Mouse (Mus musculus): ENCODE data around the gene Nes. TPM values are rescaled to one million over a fixed set of nuclear protein-coding genes. Genes with fewer than 3 reads are reported as not detected.
A peak's percentile ranks its signal among the peaks of the same experiment; 100 is the strongest.

The Nes gene
- polyA plus RNA-seq, 1 experiment from 2014 or later = 77.6 TPM

DNA sequence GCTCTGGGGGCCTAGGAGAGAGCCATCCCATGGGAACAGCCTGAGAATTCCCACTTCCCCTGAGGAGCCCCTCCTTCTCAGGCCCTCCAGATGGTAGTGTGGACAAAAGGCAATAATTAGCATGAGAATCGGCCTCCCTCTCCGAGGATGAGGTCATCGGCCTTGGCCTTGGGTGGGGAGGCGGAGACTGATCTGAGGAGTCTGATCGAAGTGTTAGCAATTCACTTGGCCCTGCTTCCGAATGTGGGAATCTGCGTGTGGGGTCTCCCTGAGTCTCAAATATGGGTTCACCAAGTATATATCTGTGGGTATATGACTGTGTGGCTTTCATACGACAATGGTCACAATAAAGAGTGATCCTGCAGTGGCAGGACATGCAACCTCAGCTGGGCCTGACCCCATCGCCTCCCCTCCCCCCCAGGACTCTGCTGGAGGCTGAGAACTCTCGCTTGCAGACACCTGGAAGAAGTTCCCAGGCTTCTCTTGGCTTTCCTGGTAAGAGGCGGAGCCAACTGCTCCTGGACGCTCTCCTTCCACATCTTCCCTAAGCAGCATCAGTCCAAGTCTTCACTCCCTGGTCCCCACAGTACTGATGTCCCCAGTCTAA, 3.6 kb downstream of the Nes start:
- Histone ChIP-seq H3K9me3 (no peaks in the 10 kb centered on the region), H3K4me1 (replicated peaks) (peaks cover 59% of the 10 kb centered on the region), H3K9ac (replicated peaks) (peak overlapping the region; percentile 89), H3K4me2 (replicated peaks) (peak overlapping the region; percentile 94), H3K27ac (peak overlapping the region; percentile 90), H3K36me3 (peaks cover 29% of the 10 kb centered on the region), H3K27me3 (no peaks in the 10 kb centered on the region), H3K4me3 (replicated peaks) (peak overlapping the region; percentile 70)
- ATAC-seq = peak; percentile 51
- WGBS = 4% methylated on average over 12 of the region's 12 CpGs

- peaks cover 29% of the 10 kb centered on the region for H3K36me3 ChIP-seq
Measured at GRCm38 (mm10) chr3:87979493-87979892, 8.6 kb downstream of the Nes start.

DNA sequence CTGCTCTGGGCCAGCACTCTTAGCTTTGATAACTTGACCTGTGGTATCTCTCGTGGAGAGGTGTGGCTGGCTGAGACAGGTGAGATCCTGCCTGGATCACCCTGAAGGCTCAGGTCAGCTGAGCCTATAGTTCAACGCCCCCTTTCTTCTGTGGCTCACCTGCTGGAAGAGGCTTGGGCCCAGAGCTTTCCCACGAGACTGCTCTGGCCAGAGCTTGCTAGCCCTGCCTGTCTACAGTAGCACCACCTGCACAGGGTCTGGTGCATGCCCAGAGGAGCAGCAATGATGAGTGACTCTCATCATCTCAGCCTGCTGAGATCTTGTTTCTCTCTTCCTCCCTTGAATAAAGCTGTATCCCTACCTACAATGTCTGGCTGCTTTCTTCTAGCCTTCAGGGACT, 9.2 kb downstream of the Nes start:
- H3K27me3 ChIP-seq = no peaks in the 10 kb centered on the region
- H3K9me3 ChIP-seq = no peaks in the 10 kb centered on the region
- H3K9ac ChIP-seq (replicated peaks) = no peak overlapping the region
- H3K4me3 ChIP-seq (replicated peaks) = no peak overlapping the region
- no peak overlapping the region for H3K4me2 ChIP-seq (replicated peaks)
- H3K36me3 ChIP-seq = peaks cover 29% of the 10 kb centered on the region
- H3K4me1 ChIP-seq (replicated peaks) = peaks cover 64% of the 10 kb centered on the region
- H3K27ac ChIP-seq = peak overlapping the region; percentile 61
- WGBS = 72% methylated on average over 3 of the region's 3 CpGs
- ATAC-seq = no peak

More at GRCm38 (mm10) chr3:87979493-87979892, 8.6 kb downstream of the Nes start:
- ATAC-seq = no peak
- Histone ChIP-seq H3K4me3 (replicated peaks) (no peak overlapping the region), H3K9me3 (no peaks in the 10 kb centered on the region), H3K4me2 (replicated peaks) (no peak overlapping the region), H3K27me3 (no peaks in the 10 kb centered on the region), H3K9ac (replicated peaks) (no peak overlapping the region), H3K4me1 (replicated peaks) (peaks cover 64% of the 10 kb centered on the region), H3K27ac (no peak overlapping the region)
- WGBS = 89% methylated on average over 5 of the region's 5 CpGs

- Histone ChIP-seq H3K4me3 (replicated peaks) (no peak overlapping the region), H3K27me3 (no peaks in the 10 kb centered on the region), H3K27ac (peak overlapping the region; percentile 61), H3K4me2 (replicated peaks) (no peak overlapping the region), H3K9me3 (no peaks in the 10 kb centered on the region), H3K9ac (replicated peaks) (no peak overlapping the region), H3K4me1 (replicated peaks) (peaks cover 64% of the 10 kb centered on the region), H3K36me3 (peaks cover 23% of the 10 kb centered on the region)
- ATAC-seq = no peak
- WGBS = 57% methylated on average over 5 of the region's 5 CpGs
Measured at GRCm38 (mm10) chr3:87980728-87981127, 9.8 kb downstream of the Nes start.

- Histone ChIP-seq H3K27ac (peak overlapping the region; percentile 61; the same call in 1 of the 2 replicates), H3K27me3 (no peaks in the 10 kb centered on the region), H3K4me2 (replicated peaks) (no peak overlapping the region), H3K9ac (replicated peaks) (no peak overlapping the region), H3K36me3 (peaks cover 18% of the 10 kb centered on the region), H3K4me1 (replicated peaks) (peaks cover 70% of the 10 kb centered on the region), H3K9me3 (no peaks in the 10 kb centered on the region), H3K4me3 (replicated peaks) (no peak overlapping the region)
- ATAC-seq = no peak
- WGBS = 87% methylated on average over 6 of the region's 6 CpGs
Measured at GRCm38 (mm10) chr3:87981214-87981760, 10.4 kb downstream of the Nes start.

GRCm38 (mm10) chr3:87981894-87982835, 11.3 kb downstream of the Nes start:
- 28% methylated on average over 12 of the region's 12 CpGs for WGBS
- Histone ChIP-seq H3K4me2 (replicated peaks) (peak overlapping the region; percentile 37), H3K9ac (replicated peaks) (peak overlapping the region; percentile 39; the same call in 1 of the 2 replicates), H3K4me1 (replicated peaks) (peaks cover 78% of the 10 kb centered on the region), H3K4me3 (replicated peaks) (no peak overlapping the region), H3K36me3 (peaks cover 11% of the 10 kb centered on the region), H3K9me3 (no peaks in the 10 kb centered on the region), H3K27me3 (no peaks in the 10 kb centered on the region), H3K27ac (peak overlapping the region; percentile 61)
- 0 out of 2 replicates have a peak, but pooled peaks have one; percentile 11 for ATAC-seq

DNA sequence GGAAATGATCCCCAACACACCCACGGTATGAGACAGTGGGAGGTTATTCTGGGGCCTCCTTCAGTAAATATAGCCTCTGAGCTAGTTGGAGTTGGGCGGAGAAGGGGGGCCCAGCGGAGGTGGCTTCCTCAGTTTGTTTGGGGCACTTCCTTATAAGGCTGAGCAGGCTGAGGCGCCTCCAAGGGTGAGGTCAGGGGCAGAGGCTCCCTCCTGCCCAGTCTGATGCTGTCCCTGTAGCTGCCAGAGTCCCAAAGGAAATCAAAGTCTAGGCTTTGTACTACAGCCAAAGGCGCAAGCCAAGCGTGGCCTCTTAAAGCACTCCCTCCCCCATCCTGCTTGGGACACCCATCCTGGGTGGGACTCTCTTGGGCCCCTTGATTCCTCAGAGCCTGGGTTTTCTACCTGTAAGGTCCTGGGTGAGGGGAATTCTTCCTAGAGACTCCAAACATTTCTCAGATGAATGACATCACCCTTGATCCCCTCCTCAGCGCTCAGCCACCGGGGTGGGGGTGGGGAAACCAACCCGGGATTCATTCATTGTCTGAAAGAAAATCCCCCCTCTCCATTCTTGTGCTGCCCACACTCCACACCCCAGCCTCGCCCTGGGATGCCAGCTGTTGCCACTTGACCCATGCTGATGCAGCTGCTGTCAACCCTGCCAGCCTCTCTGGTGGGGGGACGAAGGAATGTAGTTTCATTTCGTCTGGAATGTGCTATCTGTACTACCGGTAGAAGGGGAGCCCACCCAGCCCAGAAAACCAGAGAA, 12.1 kb downstream of the Nes start:
- peaks cover 5% of the 10 kb centered on the region; the same call in 1 of the 2 replicates for H3K36me3 ChIP-seq
- ATAC-seq = peak; percentile 32
- no peaks in the 10 kb centered on the region for H3K9me3 ChIP-seq
- no peaks in the 10 kb centered on the region for H3K27me3 ChIP-seq
- H3K4me2 ChIP-seq (replicated peaks) = peak overlapping the region; percentile 37
- H3K4me3 ChIP-seq (replicated peaks) = no peak overlapping the region
- H3K27ac ChIP-seq = peak overlapping the region; percentile 61
- under 1% methylated on average over 13 of the region's 13 CpGs for WGBS
- H3K4me1 ChIP-seq (replicated peaks) = peaks cover 86% of the 10 kb centered on the region
- peak overlapping the region; percentile 39 for H3K9ac ChIP-seq (replicated peaks)

GRCm38 (mm10) chr3:87983627-87984026, 12.7 kb downstream of the Nes start:
- Histone ChIP-seq H3K9me3 (no peaks in the 10 kb centered on the region), H3K36me3 (no peaks in the 10 kb centered on the region; the same call in 1 of the 2 replicates), H3K4me3 (replicated peaks) (no peak overlapping the region), H3K4me1 (replicated peaks) (peaks cover 92% of the 10 kb centered on the region), H3K4me2 (replicated peaks) (peak overlapping the region; percentile 37), H3K27ac (peak overlapping the region; percentile 61), H3K9ac (replicated peaks) (no peak overlapping the region), H3K27me3 (peaks cover 3% of the 10 kb centered on the region; the same call in 1 of the 2 replicates)
- 43% methylated on average over 6 of the region's 6 CpGs for WGBS
- no peak for ATAC-seq

DNA sequence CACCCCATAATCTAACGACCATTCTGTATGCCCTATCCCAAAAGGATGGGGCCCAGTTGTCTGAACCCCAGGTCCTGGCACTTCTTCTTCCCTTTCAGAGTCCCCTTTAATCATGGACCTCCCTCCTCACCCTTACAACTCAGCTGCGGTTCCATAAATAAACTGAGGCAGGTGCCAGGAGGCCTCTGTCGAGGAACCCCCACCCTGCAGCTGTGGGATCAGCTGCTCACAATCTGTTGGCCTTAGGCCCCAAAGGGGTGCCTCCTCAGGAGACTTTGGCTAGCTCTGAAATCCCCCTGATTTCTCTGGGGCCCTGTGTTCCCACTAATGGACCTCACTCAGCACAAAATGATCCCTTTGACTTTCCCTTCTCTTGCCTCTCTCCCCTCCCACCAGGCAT, 13.2 kb downstream of the Nes start:
- Histone ChIP-seq H3K4me2 (replicated peaks) (no peak overlapping the region), H3K4me3 (replicated peaks) (no peak overlapping the region), H3K4me1 (replicated peaks) (peaks cover 92% of the 10 kb centered on the region), H3K36me3 (no peaks in the 10 kb centered on the region; the same call in 1 of the 2 replicates), H3K27ac (no peak overlapping the region), H3K9ac (replicated peaks) (no peak overlapping the region), H3K9me3 (no peaks in the 10 kb centered on the region), H3K27me3 (peaks cover 7% of the 10 kb centered on the region)
- ATAC-seq = no peak
- 36% methylated on average over 3 of the region's 3 CpGs for WGBS

DNA sequence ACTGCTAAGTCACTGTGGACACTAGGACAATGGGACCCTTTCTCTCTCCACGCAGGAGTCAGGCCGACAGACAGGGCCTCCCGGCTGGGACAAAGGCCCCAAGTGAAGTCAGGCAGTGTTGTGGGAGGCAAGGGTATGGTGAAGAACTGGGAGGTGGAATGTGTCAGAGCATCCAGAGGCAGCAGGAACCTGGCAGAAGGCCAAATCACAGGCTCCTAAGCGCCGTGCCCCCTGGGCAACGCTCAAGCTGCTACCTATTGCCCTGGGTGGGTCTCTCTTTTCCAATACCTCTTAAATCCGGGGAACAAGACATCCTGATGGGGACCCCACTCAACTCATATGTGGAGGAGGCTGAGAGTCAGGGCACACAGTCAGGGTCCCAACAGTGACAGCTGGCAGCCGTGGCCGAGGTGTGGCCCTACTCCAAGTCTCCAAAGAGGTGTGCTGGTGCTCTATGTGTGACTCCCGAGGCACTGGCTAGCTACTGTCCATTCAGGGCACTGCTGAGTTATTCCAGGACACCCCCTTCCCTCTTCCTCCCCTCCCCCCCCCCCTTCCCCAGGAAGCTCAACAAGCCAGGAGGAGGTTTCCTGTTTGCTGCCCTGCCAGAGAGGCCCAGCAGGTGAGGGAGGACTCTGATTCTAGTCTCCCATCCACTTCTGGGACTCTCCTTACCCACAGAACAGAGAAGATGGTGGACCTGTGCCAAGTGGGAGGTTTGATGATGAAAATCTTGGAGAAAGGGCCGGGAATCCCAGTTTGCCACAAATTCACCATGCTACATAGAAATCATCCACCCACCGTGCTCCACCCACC, 14.8 kb downstream of the Nes start:
- 29% methylated on average over 12 of the region's 12 CpGs for WGBS
- H3K27me3 ChIP-seq = peaks cover 23% of the 10 kb centered on the region
- H3K4me1 ChIP-seq (replicated peaks) = peaks cover 77% of the 10 kb centered on the region
- ATAC-seq = no peak
- H3K27ac ChIP-seq = peak overlapping the region; percentile 60; the same call in 1 of the 2 replicates
- peak overlapping the region; percentile 22 for H3K4me2 ChIP-seq (replicated peaks)
- H3K4me3 ChIP-seq (replicated peaks) = no peak overlapping the region
- H3K9ac ChIP-seq (replicated peaks) = 0 out of 2 replicates have a peak overlapping the region, but pooled peaks have one; percentile 5
- no peaks in the 10 kb centered on the region for H3K9me3 ChIP-seq
- H3K36me3 ChIP-seq = no peaks in the 10 kb centered on the region

GRCm38 (mm10) chr3:87986868-87987267, 16.0 kb downstream of the Nes start:
- Histone ChIP-seq H3K4me2 (replicated peaks) (peak overlapping the region; percentile 60), H3K4me3 (replicated peaks) (peak overlapping the region; percentile 37), H3K36me3 (no peaks in the 10 kb centered on the region), H3K4me1 (replicated peaks) (peaks cover 66% of the 10 kb centered on the region), H3K27ac (peak overlapping the region; percentile 63), H3K9me3 (no peaks in the 10 kb centered on the region), H3K9ac (replicated peaks) (no peak overlapping the region; the same call in 1 of the 2 replicates), H3K27me3 (peaks cover 32% of the 10 kb centered on the region)
- peak; percentile 82 for ATAC-seq
- whole genome bisulfite sequencing = under 1% methylated on average over 17 of the region's 17 CpGs
